Comparison of ENCODE assay signal across 33 mouse cellular contexts in the genomic region with DNA sequence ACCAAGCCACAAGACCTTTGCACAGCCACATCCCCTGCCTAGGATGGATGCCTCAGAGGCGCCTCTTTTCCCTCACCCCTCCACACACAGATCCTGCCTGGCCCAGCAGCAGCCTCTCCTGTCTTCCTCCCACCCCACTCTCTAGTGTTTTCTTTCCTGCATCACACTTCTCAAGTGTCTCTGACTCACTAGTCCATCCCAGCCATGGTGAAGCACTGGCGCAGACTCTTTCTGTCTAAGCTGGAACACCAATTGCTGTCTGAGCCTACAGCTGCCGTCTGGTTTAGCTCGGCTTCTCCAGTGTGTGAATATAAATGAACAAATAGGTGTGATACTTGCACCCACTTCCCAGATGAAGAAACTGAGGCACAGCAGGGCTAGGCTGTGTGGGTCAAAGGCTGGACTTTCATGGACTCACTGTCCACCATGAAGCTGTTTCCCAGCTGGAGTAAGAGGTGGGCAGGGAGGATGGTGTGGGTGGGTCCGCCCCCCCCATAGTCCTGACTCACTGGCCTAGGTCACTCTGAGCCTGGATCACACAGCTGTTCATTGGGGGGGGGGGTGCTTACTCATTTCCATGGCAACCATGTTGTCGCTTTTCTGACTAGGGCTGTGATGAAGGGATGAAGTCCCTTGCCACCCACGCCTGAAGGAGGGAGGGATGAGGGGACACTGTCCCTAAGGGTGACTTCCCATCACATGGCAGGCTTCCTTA. TPM values are rescaled to one million over a fixed set of nuclear protein-coding genes. Genes with fewer than 3 reads are reported as not detected.
DNase-seq lines count a peak whose midpoint lies in the region; ATAC-seq and TF ChIP-seq lines count a peak whose summit lies in the region.
"Had no signal": no experiment of that assay in that cellular context is flagged by ENCODE, and none has a peak within 500 bp of the region (broad histone marks: within the 10 kb centered on the region; RNA-seq: fewer than 3 reads in every experiment).

No protein-coding gene starts in this region.

- H3K4me3 ChIP-seq in forebrain, embryonic 10.5 days: no peak overlapping the region
- no peak overlapping the region for H3K4me3 ChIP-seq in forebrain, embryonic 16.5 days (replicated peaks; ENCODE audit: low read length)
- H3K4me3 ChIP-seq in layer of hippocampus, adult 2 months: no peak overlapping the region
- H3K4me3 ChIP-seq: forebrain, embryonic 12.5 days; intestine, embryonic 15.5 days; limb, embryonic 12.5 days had no signal

- DNase-seq in forebrain, embryonic 10.5 days (ENCODE audit: extremely low spot score, low spot score): no peak
- no peak for DNase-seq in layer of hippocampus, adult 2 months (ENCODE audit: low spot score in 2 of 2)
- no peak for DNase-seq in layer of hippocampus, postnatal 14 days (ENCODE audit: low spot score in 2 of 2)
- peak; percentile 82 for DNase-seq in right cerebral cortex, adult 18-20 months
- no peak for DNase-seq in right cerebral cortex, postnatal 4 days
- peak; percentile 79 for DNase-seq in telencephalon, adult 2 months (ENCODE audit: low read depth, low spot score)
- no peak for DNase-seq in cerebellum, postnatal 10 days
- DNase-seq: adrenal gland, postnatal 36 days; cerebellum, adult 11-12 months; cerebellum, postnatal 14 days; gastrocnemius, postnatal 25 days; heart, postnatal 4 days; kidney, adult 9 months; kidney, postnatal 36 days; liver, postnatal 0 days; thymus, postnatal 25 days had no signal

- H3K27me3 ChIP-seq in forebrain, embryonic 10.5 days (ENCODE audit: poor library complexity, severe bottlenecking): no peaks in the 10 kb centered on the region
- H3K27me3 ChIP-seq in forebrain, embryonic 16.5 days (replicated peaks; ENCODE audit: control insufficient read depth, insufficient read depth, low read length): no peaks in the 10 kb centered on the region
- H3K27me3 ChIP-seq: forebrain, embryonic 12.5 days; intestine, embryonic 15.5 days; limb, embryonic 12.5 days; Patski had no signal

- no peak overlapping the region for H3K9ac ChIP-seq in forebrain, embryonic 16.5 days (replicated peaks; ENCODE audit: low read depth, low read length)
- H3K9ac ChIP-seq: forebrain, embryonic 12.5 days; intestine, embryonic 15.5 days; limb, embryonic 12.5 days; liver, postnatal 0 days had no signal

- H3K4me1 ChIP-seq in forebrain, embryonic 10.5 days: peaks cover 29% of the 10 kb centered on the region
- peaks cover 20% of the 10 kb centered on the region for H3K4me1 ChIP-seq in forebrain, embryonic 16.5 days (replicated peaks; ENCODE audit: control insufficient read depth, insufficient read depth, low read length)

- ATAC-seq in forebrain, embryonic 16.5 days: no peak
- ATAC-seq: hindbrain, embryonic 16.5 days; intestine, embryonic 15.5 days; liver, postnatal 0 days; lung, postnatal 0 days; midbrain, embryonic 16.5 days; Patski had no signal

- H3K36me3 ChIP-seq in forebrain, embryonic 10.5 days (replicated peaks): no peaks in the 10 kb centered on the region
- H3K36me3 ChIP-seq in forebrain, embryonic 16.5 days (ENCODE audit: control insufficient read depth, insufficient read depth): no peaks in the 10 kb centered on the region
- H3K36me3 ChIP-seq: forebrain, embryonic 12.5 days; intestine, embryonic 15.5 days; limb, embryonic 12.5 days had no signal

- H3K27ac ChIP-seq in forebrain, embryonic 10.5 days: peak overlapping the region; percentile 18; the same call in 1 of the 2 replicates
- no peak overlapping the region; the same call in 1 of the 2 replicates for H3K27ac ChIP-seq in forebrain, embryonic 16.5 days (ENCODE audit: low read length)
- peak overlapping the region; percentile 72 for H3K27ac ChIP-seq in layer of hippocampus, adult 2 months
- H3K27ac ChIP-seq: forebrain, embryonic 12.5 days; intestine, embryonic 15.5 days; limb, embryonic 12.5 days had no signal

- TF ChIP-seq CTCF in layer of hippocampus, adult 2 months (conservative IDR thresholded peaks at IDR 0.05): no peak

- peaks cover 47% of the 10 kb centered on the region for H3K9me3 ChIP-seq in forebrain, embryonic 10.5 days
- peaks cover 8% of the 10 kb centered on the region for H3K9me3 ChIP-seq in forebrain, embryonic 16.5 days (ENCODE audit: control insufficient read depth, low read length)

- no peak overlapping the region for H3K4me2 ChIP-seq in forebrain, embryonic 16.5 days (ENCODE audit: low read length)
- H3K4me2 ChIP-seq: forebrain, embryonic 12.5 days; intestine, embryonic 15.5 days; limb, embryonic 12.5 days; liver, embryonic 11.5 days had no signal

- WGBS in forebrain, embryonic 10.5 days: 90% methylated on average over 7 of the region's 7 CpGs
- WGBS in forebrain, embryonic 16.5 days: 74% methylated on average over 7 of the region's 7 CpGs

RNA-seq across cellular contexts. Expression of a gene that starts 14.3 kb away (rescaled TPM):
- polyA plus RNA-seq in forebrain, embryonic 10.5 days (2016; fragmentation: Nextera tagmentation; extraction: Ambion mirVana): 80.3 and 91.5 TPM in 2 replicates
- 359 and 391 TPM in 2 replicates for polyA plus RNA-seq in forebrain, embryonic 16.5 days (2015; fragmentation: Nextera tagmentation; extraction: Ambion mirVana)
- 100 to 1,000 TPM; 666 to 670 TPM for total RNA-seq in layer of hippocampus, adult 2 months (2021)
- total RNA-seq in layer of hippocampus, postnatal 14 days (2021): 100 to 1,000 TPM; 771 to 772 TPM

RNA-seq across cellular contexts. Expression of a gene that starts 21.6 kb away (rescaled TPM):
- polyA plus RNA-seq in forebrain, embryonic 10.5 days (2016; fragmentation: Nextera tagmentation; extraction: Ambion mirVana): not detected in 2 replicates
- polyA plus RNA-seq in forebrain, embryonic 16.5 days (2015; fragmentation: Nextera tagmentation; extraction: Ambion mirVana): 0.21 TPM in 1 of 2 replicates, not detected in the other
- total RNA-seq in layer of hippocampus, adult 2 months (2021): not detected
- not detected for total RNA-seq in layer of hippocampus, postnatal 14 days (2021)
- total RNA-seq: adrenal gland, adult 18-20 months; adrenal gland, postnatal 36 days; ES-E14; gastrocnemius, postnatal 25 days; heart, adult 8-10 months; heart, postnatal 4 days; left cerebral cortex, postnatal 10 days had no signal
- polyA plus RNA-seq: embryonic facial prominence, embryonic 11.5 days; forebrain, embryonic 12.5 days; heart, embryonic 16.5 days; hindbrain, embryonic 16.5 days; intestine, embryonic 15.5 days; limb, embryonic 12.5 days; liver, embryonic 11.5 days; liver, postnatal 0 days; lung, postnatal 0 days; midbrain, embryonic 16.5 days; neural tube, embryonic 14.5 days; Patski; spleen, adult 2 months had no signal

Comparison
In these comparisons a context has a peak if more than half of its experiments do, and no peak if none do; other contexts are left out.
1. DNase-seq: peak in right cerebral cortex, adult 18-20 months (single experiment) and telencephalon, adult 2 months (single experiment); none in forebrain, embryonic 10.5 days (single experiment), layer of hippocampus, adult 2 months (0 of 2), layer of hippocampus, postnatal 14 days (0 of 2), right cerebral cortex, postnatal 4 days (single experiment) and cerebellum, postnatal 10 days (0 of 2).